ENCODE assay signal across 17 mouse cellular contexts in the genomic region with DNA sequence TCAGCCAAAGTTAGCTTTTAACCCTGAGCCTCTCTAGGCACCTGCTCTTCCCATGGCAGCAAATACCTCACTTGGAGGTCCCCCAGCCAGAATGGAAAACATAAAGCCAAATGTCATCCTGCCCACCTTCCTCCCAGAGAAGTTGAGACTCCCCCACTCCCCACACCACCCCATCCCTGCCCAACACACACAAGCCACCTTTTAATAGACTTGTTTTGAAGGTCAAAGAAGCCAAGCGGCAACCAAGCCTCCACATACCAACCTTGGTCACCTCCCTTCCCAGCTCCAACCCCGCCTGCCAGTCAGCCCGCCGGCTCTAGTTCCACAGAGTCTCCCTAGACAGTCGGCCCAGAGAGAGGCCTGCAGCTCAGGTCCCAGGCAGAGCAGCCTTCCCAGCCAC. TPM values are rescaled to one million over a fixed set of nuclear protein-coding genes. Genes with fewer than 3 reads are reported as not detected.
A peak's percentile ranks its signal among the peaks of the same experiment; 100 is the strongest.
DNase-seq lines count a peak whose midpoint lies in the region; ATAC-seq and TF ChIP-seq lines count a peak whose summit lies in the region.
"Had no signal": no experiment of that assay in that cellular context is flagged by ENCODE, and none has a peak within 500 bp of the region (broad histone marks: within the 10 kb centered on the region; RNA-seq: fewer than 3 reads in every experiment).

No protein-coding gene starts in this region.

- H3K4me1 ChIP-seq in heart, embryonic 13.5 days = peaks cover 97% of the 10 kb centered on the region
- H3K4me1 ChIP-seq in stomach, embryonic 15.5 days = peaks cover 24% of the 10 kb centered on the region
- peaks cover 6% of the 10 kb centered on the region for H3K4me1 ChIP-seq in stomach, postnatal 0 days (replicated peaks; ENCODE audit: control insufficient read depth, insufficient read depth)

- peaks cover 75% of the 10 kb centered on the region for H3K36me3 ChIP-seq in heart, embryonic 13.5 days
- peaks cover 16% of the 10 kb centered on the region for H3K36me3 ChIP-seq in stomach, embryonic 15.5 days
- no peaks in the 10 kb centered on the region; the same call in none of the 2 replicates for H3K36me3 ChIP-seq in stomach, postnatal 0 days (ENCODE audit: control insufficient read depth, insufficient read depth, low read length)
- H3K36me3 ChIP-seq: neural tube, embryonic 13.5 days had no signal

- H3K9ac ChIP-seq in heart, embryonic 13.5 days = peak overlapping the region; percentile 58; the same call in 1 of the 2 replicates
- H3K9ac ChIP-seq in stomach, embryonic 15.5 days = no peak overlapping the region
- H3K9ac ChIP-seq in stomach, postnatal 0 days (ENCODE audit: low read length) = no peak overlapping the region
- H3K9ac ChIP-seq: neural tube, embryonic 13.5 days had no signal

- intact Hi-C loops in heart, postnatal 36 days (cut with DNase I) = no loop called here

- no peak overlapping the region for H3K4me2 ChIP-seq in heart, embryonic 13.5 days
- H3K4me2 ChIP-seq in stomach, embryonic 15.5 days = no peak overlapping the region
- no peak overlapping the region for H3K4me2 ChIP-seq in stomach, postnatal 0 days (replicated peaks; ENCODE audit: low read depth)
- H3K4me2 ChIP-seq: neural tube, embryonic 13.5 days had no signal

- H3K27me3 ChIP-seq in heart, embryonic 13.5 days (replicated peaks) = no peaks in the 10 kb centered on the region
- no peaks in the 10 kb centered on the region for H3K27me3 ChIP-seq in stomach, embryonic 15.5 days (replicated peaks)
- no peaks in the 10 kb centered on the region for H3K27me3 ChIP-seq in stomach, postnatal 0 days (ENCODE audit: control insufficient read depth, insufficient read depth, low read length)

- no peak for TF ChIP-seq EP300 in stomach, postnatal 0 days (optimal IDR thresholded peaks at IDR 0.05)

- ATAC-seq in heart, embryonic 13.5 days (ENCODE audit: extremely low read depth, insufficient number of reproducible peaks, low FRiP score, low TSS enrichment) = no peak
- 0 out of 2 replicates have a peak, but pooled peaks have one; percentile 21 for ATAC-seq in stomach, embryonic 15.5 days (ENCODE audit: insufficient read depth, low FRiP score, low read depth)
- no peak for ATAC-seq in stomach, postnatal 0 days (ENCODE audit: low FRiP score, low TSS enrichment)
- ATAC-seq in megakaryocyte, adult 5-6 weeks (ENCODE audit: poor library complexity, severe bottlenecking) = no peak
- ATAC-seq: forebrain, embryonic 16.5 days had no signal

- TF ChIP-seq CTCF in stomach, postnatal 0 days (IDR thresholded peaks at IDR 0.05; ENCODE audit: low read depth) = no peak

- 44% methylated on average over 5 of the region's 5 CpGs for WGBS in heart, embryonic 13.5 days
- 57% methylated on average over 5 of the region's 5 CpGs for WGBS in stomach, embryonic 15.5 days
- WGBS in stomach, postnatal 0 days = 59% methylated on average over 5 of the region's 5 CpGs

- no peak for DNase-seq in heart, postnatal 36 days
- DNase-seq in stomach, postnatal 0 days (ENCODE audit: low spot score) = no peak
- DNase-seq in kidney, adult 9 months = peak; percentile 70
- DNase-seq in adipocyte (ENCODE audit: low spot score) = no peak
- DNase-seq in thymus, postnatal 10 days (ENCODE audit: low spot score in 2 of 2) = no peak
- DNase-seq: adrenal gland, adult 8-10 months; cerebellum, postnatal 14 days; thymus, postnatal 25 days had no signal

- peak overlapping the region; percentile 61 for H3K27ac ChIP-seq in heart, embryonic 13.5 days (replicated peaks)
- H3K27ac ChIP-seq in stomach, embryonic 15.5 days = no peak overlapping the region
- H3K27ac ChIP-seq in stomach, postnatal 0 days (replicated peaks) = no peak overlapping the region
- H3K27ac ChIP-seq: neural tube, embryonic 13.5 days had no signal

- H3K4me3 ChIP-seq in heart, embryonic 13.5 days = no peak overlapping the region
- H3K4me3 ChIP-seq in stomach, embryonic 15.5 days (replicated peaks) = no peak overlapping the region
- no peak overlapping the region for H3K4me3 ChIP-seq in stomach, postnatal 0 days (ENCODE audit: low read depth, low read length)
- H3K4me3 ChIP-seq: neural tube, embryonic 13.5 days had no signal

- H3K9me3 ChIP-seq in heart, embryonic 13.5 days = no peaks in the 10 kb centered on the region
- H3K9me3 ChIP-seq in stomach, embryonic 15.5 days = no peaks in the 10 kb centered on the region
- H3K9me3 ChIP-seq in stomach, postnatal 0 days (ENCODE audit: control insufficient read depth, low read length) = no peaks in the 10 kb centered on the region
- H3K9me3 ChIP-seq: neural tube, embryonic 13.5 days had no signal

RNA-seq across cellular contexts. Expression of gene Smtnl2, which starts 9.5 kb away (rescaled TPM):
- polyA plus RNA-seq in heart, embryonic 13.5 days (2015; fragmentation: Nextera tagmentation; extraction: Ambion mirVana) = 145 and 160 TPM in 2 replicates
- 10 to 100 TPM; 18.2 to 19.5 TPM for total RNA-seq in heart, postnatal 36 days (2021)
- polyA plus RNA-seq in stomach, embryonic 15.5 days (2015; fragmentation: Nextera tagmentation; extraction: Ambion mirVana) = 50.8 and 56.0 TPM in 2 replicates
- polyA plus RNA-seq in stomach, postnatal 0 days (2015; fragmentation: Nextera tagmentation; extraction: Ambion mirVana) = 25.8 and 26.9 TPM in 2 replicates
- not detected in 2 replicates for total RNA-seq in megakaryocyte, adult 5-6 weeks (2015)
- not detected in 2 replicates for total RNA-seq in megakaryocyte, adult 5-6 weeks (2017)

RNA-seq across cellular contexts. Expression of gene Ggt6, which starts 33.3 kb away (rescaled TPM):
- not detected in 2 replicates for polyA plus RNA-seq in heart, embryonic 13.5 days (2015; fragmentation: Nextera tagmentation; extraction: Ambion mirVana)
- not detected for total RNA-seq in heart, postnatal 36 days (2021)
- polyA plus RNA-seq in stomach, embryonic 15.5 days (2015; fragmentation: Nextera tagmentation; extraction: Ambion mirVana) = 4.7 and 4.8 TPM in 2 replicates
- 12.9 and 13.0 TPM in 2 replicates for polyA plus RNA-seq in stomach, postnatal 0 days (2015; fragmentation: Nextera tagmentation; extraction: Ambion mirVana)
- not detected in 2 replicates for total RNA-seq in megakaryocyte, adult 5-6 weeks (2015)
- not detected in 2 replicates for total RNA-seq in megakaryocyte, adult 5-6 weeks (2017)
- total RNA-seq: left cerebral cortex, postnatal 10 days had no signal
- polyA plus RNA-seq: C2C12; forebrain, embryonic 16.5 days; midbrain, postnatal 0 days; neural tube, embryonic 13.5 days had no signal

RNA-seq across cellular contexts. Expression of gene Mybbp1a, which starts 39.1 kb away (rescaled TPM):
- polyA plus RNA-seq in heart, embryonic 13.5 days (2015; fragmentation: Nextera tagmentation; extraction: Ambion mirVana) = 82.3 and 88.2 TPM in 2 replicates
- total RNA-seq in heart, postnatal 36 days (2021) = 10 to 100 TPM; 45.9 to 46.8 TPM
- polyA plus RNA-seq in stomach, embryonic 15.5 days (2015; fragmentation: Nextera tagmentation; extraction: Ambion mirVana) = 144 and 159 TPM in 2 replicates
- 52.2 and 57.6 TPM in 2 replicates for polyA plus RNA-seq in stomach, postnatal 0 days (2015; fragmentation: Nextera tagmentation; extraction: Ambion mirVana)
- total RNA-seq in megakaryocyte, adult 5-6 weeks (2015) = 62.4 and 71.7 TPM in 2 replicates
- 35.4 and 36.0 TPM in 2 replicates for total RNA-seq in megakaryocyte, adult 5-6 weeks (2017)

RNA-seq across cellular contexts. Expression of gene Tekt1, which starts 39.8 kb away (rescaled TPM):
- polyA plus RNA-seq in heart, embryonic 13.5 days (2015; fragmentation: Nextera tagmentation; extraction: Ambion mirVana) = 0.47 and 0.55 TPM in 2 replicates
- total RNA-seq in heart, postnatal 36 days (2021) = not detected
- polyA plus RNA-seq in stomach, embryonic 15.5 days (2015; fragmentation: Nextera tagmentation; extraction: Ambion mirVana) = 0.67 and 0.68 TPM in 2 replicates
- 0.13 TPM in 1 of 2 replicates, not detected in the other for polyA plus RNA-seq in stomach, postnatal 0 days (2015; fragmentation: Nextera tagmentation; extraction: Ambion mirVana)
- total RNA-seq in megakaryocyte, adult 5-6 weeks (2015) = not detected in 2 replicates
- total RNA-seq in megakaryocyte, adult 5-6 weeks (2017) = not detected in 2 replicates
- total RNA-seq: liver, adult 2 months had no signal
- polyA plus RNA-seq: C2C12; liver, adult 2 months had no signal
